Mouse (Mus musculus): ENCODE data around the gene Zic1.

- TF ChIP-seq CTCF (IDR thresholded peaks at IDR 0.05; ENCODE audit: low read depth) (no peak), EP300 (optimal IDR thresholded peaks at IDR 0.05) (no peak)
Observed at GRCm38 (mm10) chr9:91377873-91378150, 12.2 kb upstream of the Zic1 start.

Measured in stomach, postnatal 0 days (tissue).